8 mouse cellular contexts compared by ENCODE assay signal in genomic region chr5:129909147-129909546, GRCm38 (mm10). TPM values are rescaled to one million over a fixed set of nuclear protein-coding genes. Genes with fewer than 3 reads are reported as not detected.
DNase-seq lines count a peak whose midpoint lies in the region; ATAC-seq and TF ChIP-seq lines count a peak whose summit lies in the region.

No protein-coding gene starts in this region.

- H3K9ac ChIP-seq in embryonic facial prominence, embryonic 14.5 days (ENCODE audit: low read depth, low read length): peak overlapping the region; percentile 80
- no peak overlapping the region; the same call in 1 of the 2 replicates for H3K9ac ChIP-seq in intestine, embryonic 14.5 days (ENCODE audit: low read length)
- H3K9ac ChIP-seq in midbrain, postnatal 0 days (replicated peaks; ENCODE audit: low read length, poor library complexity, severe bottlenecking): peak overlapping the region; percentile 91

- H3K27ac ChIP-seq in left cerebral cortex, adult 2 months: no peak overlapping the region; the same call in 1 of the 2 replicates
- H3K27ac ChIP-seq in embryonic facial prominence, embryonic 14.5 days (replicated peaks; ENCODE audit: low read depth, low read length): no peak overlapping the region
- no peak overlapping the region for H3K27ac ChIP-seq in intestine, embryonic 14.5 days (ENCODE audit: low read depth)
- peak overlapping the region; percentile 91 for H3K27ac ChIP-seq in midbrain, postnatal 0 days (ENCODE audit: low read depth, low read length)

- ATAC-seq in embryonic facial prominence, embryonic 14.5 days (ENCODE audit: low read depth): no peak
- no peak for ATAC-seq in intestine, embryonic 14.5 days (replicated peaks; ENCODE audit: low FRiP score, low TSS enrichment, low read depth)
- ATAC-seq in midbrain, postnatal 0 days (ENCODE audit: low FRiP score): no peak
- no peak for ATAC-seq in inflammation-experienced regulatory T-cells, adult 6 months

- peak overlapping the region; percentile 89 for H3K4me2 ChIP-seq in embryonic facial prominence, embryonic 14.5 days (ENCODE audit: low read depth, low read length)
- peak overlapping the region; percentile 82 for H3K4me2 ChIP-seq in intestine, embryonic 14.5 days (ENCODE audit: low read length)
- peak overlapping the region; percentile 82 for H3K4me2 ChIP-seq in midbrain, postnatal 0 days (ENCODE audit: low read depth, low read length, poor library complexity, severe bottlenecking)

- no peak for DNase-seq in left cerebral cortex, adult 2 months (ENCODE audit: extremely low spot score in 1 of 2, low spot score in 2 of 2)
- DNase-seq in left cerebral cortex, adult 9 months (ENCODE audit: low spot score in 2 of 2): no peak
- no peak for DNase-seq in embryonic facial prominence, embryonic 14.5 days (ENCODE audit: low spot score)
- DNase-seq in intestine, embryonic 14.5 days (ENCODE audit: low spot score): peak; percentile 52
- no peak for DNase-seq in midbrain, postnatal 0 days (ENCODE audit: low spot score)
- DNase-seq in frontal cortex, postnatal 10 days (ENCODE audit: low spot score in 2 of 2): no peak
- DNase-seq in layer of hippocampus, postnatal 25 days (ENCODE audit: extremely low spot score in 1 of 2, low spot score in 1 of 2): no peak

- 70% methylated on average over 9 of the region's 9 CpGs for WGBS in embryonic facial prominence, embryonic 14.5 days
- WGBS in intestine, embryonic 14.5 days: 70% methylated on average over 9 of the region's 9 CpGs
- 73% methylated on average over 9 of the region's 9 CpGs for WGBS in midbrain, postnatal 0 days

- H3K36me3 ChIP-seq in embryonic facial prominence, embryonic 14.5 days (ENCODE audit: control insufficient read depth, insufficient read depth, low read length): no peaks in the 10 kb centered on the region
- no peaks in the 10 kb centered on the region for H3K36me3 ChIP-seq in intestine, embryonic 14.5 days (ENCODE audit: control insufficient read depth, insufficient read depth, low read length)
- H3K36me3 ChIP-seq in midbrain, postnatal 0 days (ENCODE audit: insufficient read depth, low read length): no peaks in the 10 kb centered on the region

- H3K27me3 ChIP-seq in embryonic facial prominence, embryonic 14.5 days (replicated peaks; ENCODE audit: control insufficient read depth, insufficient read depth, low read length): no peaks in the 10 kb centered on the region
- no peaks in the 10 kb centered on the region for H3K27me3 ChIP-seq in intestine, embryonic 14.5 days (replicated peaks; ENCODE audit: control insufficient read depth, insufficient read depth, low read length)
- no peaks in the 10 kb centered on the region for H3K27me3 ChIP-seq in midbrain, postnatal 0 days (ENCODE audit: insufficient read depth, low read length)

- peak overlapping the region; percentile 85 for H3K4me3 ChIP-seq in left cerebral cortex, adult 2 months
- H3K4me3 ChIP-seq in embryonic facial prominence, embryonic 14.5 days (ENCODE audit: low read depth, low read length): peak overlapping the region; percentile 75
- H3K4me3 ChIP-seq in intestine, embryonic 14.5 days (ENCODE audit: low read depth, low read length): peak overlapping the region; percentile 62
- peak overlapping the region; percentile 62 for H3K4me3 ChIP-seq in midbrain, postnatal 0 days (ENCODE audit: low read depth, low read length)

- no peak for TF ChIP-seq CTCF in left cerebral cortex, adult 2 months (IDR thresholded peaks at IDR 0.05)
- TF ChIP-seq CTCF in midbrain, postnatal 0 days (IDR thresholded peaks at IDR 0.05): no peak

- H3K4me1 ChIP-seq in embryonic facial prominence, embryonic 14.5 days (ENCODE audit: control insufficient read depth, insufficient read depth, low read length): no peaks in the 10 kb centered on the region
- H3K4me1 ChIP-seq in intestine, embryonic 14.5 days (replicated peaks; ENCODE audit: control insufficient read depth, insufficient read depth, low read length): 0 out of 2 replicates have a peak, but pooled peaks cover 3% of the 10 kb centered on the region
- peaks cover 3% of the 10 kb centered on the region; the same call in 1 of the 2 replicates for H3K4me1 ChIP-seq in midbrain, postnatal 0 days (ENCODE audit: insufficient read depth, low read length)

- H3K9me3 ChIP-seq in embryonic facial prominence, embryonic 14.5 days (ENCODE audit: control insufficient read depth, low read length): no peaks in the 10 kb centered on the region
- no peaks in the 10 kb centered on the region for H3K9me3 ChIP-seq in intestine, embryonic 14.5 days (ENCODE audit: control insufficient read depth, low read length)
- no peaks in the 10 kb centered on the region for H3K9me3 ChIP-seq in midbrain, postnatal 0 days (ENCODE audit: low read length)

- intact Hi-C loops in left cerebral cortex, adult 2 months (cut with DNase I): loop anchor here (5.0 kb wide), 1 partner anchor 33 kb away; the partner anchor contains the start of gene Vkorc1l1

RNA-seq across cellular contexts. Expression of gene Nupr1l, which starts 0.8 kb away (rescaled TPM):
- 1 to 10 TPM in 1 of 2 experiments, under 1 TPM in 1; 0.61 to 3.1 TPM for total RNA-seq in left cerebral cortex, adult 2 months (2021)
- 3.4 and 3.6 TPM in 2 replicates for polyA plus RNA-seq in embryonic facial prominence, embryonic 14.5 days (2014; fragmentation: Nextera tagmentation; extraction: Ambion mirVana)
- polyA plus RNA-seq in intestine, embryonic 14.5 days (2014; fragmentation: Nextera tagmentation; extraction: Ambion mirVana): 1.9 and 2.7 TPM in 2 replicates
- 1.1 and 1.9 TPM in 2 replicates for total RNA-seq in midbrain, postnatal 0 days (2014; rRNA removed)
- polyA plus RNA-seq in midbrain, postnatal 0 days (2015; fragmentation: Nextera tagmentation; extraction: Ambion mirVana): 5.2 and 5.8 TPM in 2 replicates
- 1 to 10 TPM in 1 of 3 experiments, not detected in 2; 1.8 TPM for polyA plus RNA-seq in inflammation-experienced regulatory T-cells, adult 6 months (2017; shearing (Covaris generic))
- total RNA-seq in layer of hippocampus, postnatal 25 days (2021): 1 to 10 TPM; 1.7 to 3.5 TPM

RNA-seq across cellular contexts. Expression of gene Phkg1, which starts 10.8 kb away (rescaled TPM):
- 10 to 100 TPM; 14.5 to 16.8 TPM for total RNA-seq in left cerebral cortex, adult 2 months (2021)
- polyA plus RNA-seq in embryonic facial prominence, embryonic 14.5 days (2014; fragmentation: Nextera tagmentation; extraction: Ambion mirVana): 0.50 and 0.54 TPM in 2 replicates
- polyA plus RNA-seq in intestine, embryonic 14.5 days (2014; fragmentation: Nextera tagmentation; extraction: Ambion mirVana): 0.09 and 0.11 TPM in 2 replicates
- 0.66 and 3.0 TPM in 2 replicates for total RNA-seq in midbrain, postnatal 0 days (2014; rRNA removed)
- polyA plus RNA-seq in midbrain, postnatal 0 days (2015; fragmentation: Nextera tagmentation; extraction: Ambion mirVana): 1.5 TPM in 2 replicates
- under 1 TPM; 0.23 to 0.52 (median 0.38) TPM for polyA plus RNA-seq in inflammation-experienced regulatory T-cells, adult 6 months (2017; shearing (Covaris generic))
- 10 to 100 TPM; 19.3 to 25.6 TPM for total RNA-seq in layer of hippocampus, postnatal 25 days (2021)

RNA-seq across cellular contexts. Expression of gene Zbed5, which starts 13.6 kb away (rescaled TPM):
- total RNA-seq in left cerebral cortex, adult 2 months (2021): 1 to 10 TPM; 4.9 to 6.2 TPM
- 5.6 and 9.3 TPM in 2 replicates for polyA plus RNA-seq in embryonic facial prominence, embryonic 14.5 days (2014; fragmentation: Nextera tagmentation; extraction: Ambion mirVana)
- 3.9 and 4.1 TPM in 2 replicates for polyA plus RNA-seq in intestine, embryonic 14.5 days (2014; fragmentation: Nextera tagmentation; extraction: Ambion mirVana)
- 15.1 TPM in 2 replicates for total RNA-seq in midbrain, postnatal 0 days (2014; rRNA removed)
- polyA plus RNA-seq in midbrain, postnatal 0 days (2015; fragmentation: Nextera tagmentation; extraction: Ambion mirVana): 10.7 and 10.9 TPM in 2 replicates
- 1 to 10 TPM in 2 of 3 experiments, under 1 TPM in 1; 0.60 to 2.3 (median 1.5) TPM for polyA plus RNA-seq in inflammation-experienced regulatory T-cells, adult 6 months (2017; shearing (Covaris generic))
- total RNA-seq in layer of hippocampus, postnatal 25 days (2021): 1 to 10 TPM; 4.9 to 6.0 TPM

RNA-seq across cellular contexts. Expression of gene Chchd2, which starts 21.9 kb away (rescaled TPM):
- total RNA-seq in left cerebral cortex, adult 2 months (2021): 100 to 1,000 TPM; 429 to 443 TPM
- 850 and 911 TPM in 2 replicates for polyA plus RNA-seq in embryonic facial prominence, embryonic 14.5 days (2014; fragmentation: Nextera tagmentation; extraction: Ambion mirVana)
- polyA plus RNA-seq in intestine, embryonic 14.5 days (2014; fragmentation: Nextera tagmentation; extraction: Ambion mirVana): 944 and 1,022 TPM in 2 replicates
- 742 and 901 TPM in 2 replicates for total RNA-seq in midbrain, postnatal 0 days (2014; rRNA removed)
- 693 and 752 TPM in 2 replicates for polyA plus RNA-seq in midbrain, postnatal 0 days (2015; fragmentation: Nextera tagmentation; extraction: Ambion mirVana)
- polyA plus RNA-seq in inflammation-experienced regulatory T-cells, adult 6 months (2017; shearing (Covaris generic)): 100 to 1,000 TPM; 317 to 466 (median 338) TPM
- total RNA-seq in layer of hippocampus, postnatal 25 days (2021): 100 to 1,000 TPM; 407 to 478 TPM

RNA-seq across cellular contexts. Expression of gene Vkorc1l1, which starts 32.6 kb away (rescaled TPM):
- 10 to 100 TPM; 43.9 to 48.6 TPM for total RNA-seq in left cerebral cortex, adult 2 months (2021)
- polyA plus RNA-seq in embryonic facial prominence, embryonic 14.5 days (2014; fragmentation: Nextera tagmentation; extraction: Ambion mirVana): 24.8 and 25.4 TPM in 2 replicates
- 18.9 and 20.2 TPM in 2 replicates for polyA plus RNA-seq in intestine, embryonic 14.5 days (2014; fragmentation: Nextera tagmentation; extraction: Ambion mirVana)
- 78.5 and 87.1 TPM in 2 replicates for total RNA-seq in midbrain, postnatal 0 days (2014; rRNA removed)
- 21.0 and 22.8 TPM in 2 replicates for polyA plus RNA-seq in midbrain, postnatal 0 days (2015; fragmentation: Nextera tagmentation; extraction: Ambion mirVana)
- polyA plus RNA-seq in inflammation-experienced regulatory T-cells, adult 6 months (2017; shearing (Covaris generic)): 1 to 10 TPM; 3.5 to 4.8 (median 4.4) TPM
- total RNA-seq in layer of hippocampus, postnatal 25 days (2021): 10 to 100 TPM; 40.5 to 45.8 TPM
